Mouse (Mus musculus) liver, adult 2 months (tissue): Measurements from ENCODE around the gene Sit1. TPM values are rescaled to one million over a fixed set of nuclear protein-coding genes. Genes with fewer than 3 reads are reported as not detected.
"Not testable (repeated sequence)": the region's sequence is repeated elsewhere in the genome, so short reads cannot be mapped to it uniquely, and the experiment has no call there.

Source experiments
- DNase-seq: peaks from one replicate; pipeline ENCODE4 v3.0.0-alpha.2; 2011; ENCODE audit warnings: low read depth, low spot score; ENCODE audit errors: extremely low read depth
- H3K27ac ChIP-seq: fragments of 200-500 bp; replicated peaks from 2 replicates; pipeline ENCODE4 v1.5.1; 2012; ENCODE audit warnings: low read depth, mild to moderate bottlenecking, control low read depth, inconsistent platforms, low read length; ENCODE audit not compliant: insufficient read depth
- H3K27me3 ChIP-seq: fragments of 200-500 bp; 2 replicates; pipeline ENCODE4 v1.6.1; 2012; ENCODE audit warnings: mild to moderate bottlenecking, moderate library complexity, low read length, inconsistent platforms; ENCODE audit not compliant: control insufficient read depth, insufficient read depth
- H3K36me3 ChIP-seq: fragments of 200-500 bp; 2 replicates; pipeline ENCODE4 v1.6.1; 2012; ENCODE audit warnings: low read length, inconsistent platforms; ENCODE audit not compliant: control insufficient read depth, insufficient read depth
- H3K4me1 ChIP-seq: fragments of 200-500 bp; 2 replicates; pipeline ENCODE4 v1.6.1; 2011; ENCODE audit warnings: low read length; ENCODE audit not compliant: control insufficient read depth, insufficient read depth
- H3K4me3 ChIP-seq: fragments of 200-500 bp; 2 replicates; pipeline ENCODE4 v1.5.1; 2011; ENCODE audit warnings: low read depth, mild to moderate bottlenecking, control low read depth, low read length, moderate library complexity; ENCODE audit not compliant: insufficient read depth
- H3K79me2 ChIP-seq: fragments of 200-500 bp; 2 replicates; pipeline ENCODE4 v1.6.1; 2012; ENCODE audit warnings: inconsistent platforms, mild to moderate bottlenecking, low read length, moderate library complexity; ENCODE audit not compliant: control insufficient read depth, insufficient read depth
- H3K9ac ChIP-seq: fragments of 200-500 bp; 2 replicates; pipeline ENCODE4 v1.6.1; 2012; ENCODE audit warnings: low read depth, mild to moderate bottlenecking, control low read depth, inconsistent platforms, low read length
- CTCF ChIP-seq: fragments of 200-500 bp; IDR thresholded peaks from 2 replicates; pipeline ENCODE4 v1.5.1; 2011; ENCODE audit warnings: low read depth, low read length, control low read depth
- POLR2A ChIP-seq: fragments of 200-500 bp; IDR thresholded peaks from 2 replicates; pipeline ENCODE4 v1.6.1; 2011; ENCODE audit warnings: low read length, control low read depth; ENCODE audit not compliant: insufficient read depth; ENCODE audit errors: extremely low read depth
- WGBS: fragments of 180-500 bp; shearing (Covaris S2); methylation state at CpG from one replicate; pipeline ENCODE4 v1.1.7; 2018; 5-methylcytosine and 5-hydroxymethylcytosine counted together
- polyA plus RNA-seq: library from polyadenylated mRNA; depleted of rRNA; stranded (reverse); fragments of >200 nt; gene quantifications from 2 replicates; pipeline ENCODE4 v1.2.3, GENCODE M21; 2012
- total RNA-seq: library from RNA; depleted of rRNA; stranded (reverse); fragments of >200 nt; gene quantifications from 2 replicates; pipeline ENCODE4 v1.2.3, GENCODE M21; 2014

Sit1 gene
- total and polyA plus RNA-seq, 2 experiments, result 0.13 TPM; not detected in 1

GRCm38 (mm10) chr4:43492101-43492820 lies 8.7 kb upstream of the Sit1 start:
- H3K36me3 ChIP-seq, result no peaks in the 10 kb centered on the region
- WGBS, result 46% methylated on average over 12 of the region's 12 CpGs
- no peak for DNase-seq
- H3K4me1 ChIP-seq, result peaks cover 5% of the 10 kb centered on the region
- peak overlapping the region; percentile 3; the same call in 1 of the 2 replicates for H3K4me3 ChIP-seq
- TF ChIP-seq POLR2A (no peak), CTCF (no peak)
- H3K27me3 ChIP-seq, result no peaks in the 10 kb centered on the region
- H3K9ac ChIP-seq, result no peak overlapping the region
- H3K79me2 ChIP-seq, result no peaks in the 10 kb centered on the region
- H3K27ac ChIP-seq, result no peak overlapping the region

- H3K9ac ChIP-seq, result no peak overlapping the region
- no peak overlapping the region for H3K4me3 ChIP-seq
- whole genome bisulfite sequencing, result 77% methylated on average over 5 of the region's 5 CpGs
- no peak overlapping the region for H3K27ac ChIP-seq
- H3K27me3 ChIP-seq, result no peaks in the 10 kb centered on the region
- no peak for TF ChIP-seq CTCF
- no peak for TF ChIP-seq POLR2A
- H3K79me2 ChIP-seq, result no peaks in the 10 kb centered on the region
- no peak for DNase-seq
- H3K4me1 ChIP-seq, result peaks cover 5% of the 10 kb centered on the region
- H3K36me3 ChIP-seq, result no peaks in the 10 kb centered on the region
Measured at GRCm38 (mm10) chr4:43490801-43491200, 7.3 kb upstream of the Sit1 start.

DNA sequence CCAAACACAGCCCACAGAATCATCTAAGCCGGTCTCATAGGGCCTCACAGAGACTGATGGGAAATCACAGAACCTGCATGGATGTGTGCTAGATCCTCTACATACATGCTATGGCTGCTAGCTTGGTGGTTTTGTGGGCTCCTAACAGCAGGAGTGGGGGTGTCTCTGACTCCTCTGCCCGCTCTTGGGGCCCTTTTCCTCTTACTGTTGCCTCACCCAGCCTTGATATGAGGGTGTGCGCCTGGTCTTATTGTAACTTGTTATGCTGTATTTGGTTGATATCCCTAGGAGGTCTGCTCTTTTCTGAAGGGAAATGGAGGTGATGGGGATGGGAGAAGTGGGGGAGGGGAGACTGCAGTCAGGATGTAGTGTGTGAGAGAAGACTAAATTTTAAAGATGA lies 6.1 kb upstream of the Sit1 start:
- Histone ChIP-seq H3K4me3 (no peak overlapping the region), H3K27me3 (no peaks in the 10 kb centered on the region), H3K36me3 (no peaks in the 10 kb centered on the region), H3K27ac (no peak overlapping the region), H3K4me1 (peaks cover 5% of the 10 kb centered on the region), H3K9ac (no peak overlapping the region), H3K79me2 (no peaks in the 10 kb centered on the region)
- WGBS, result 98% methylated on average over 3 of the region's 3 CpGs
- DNase-seq, result no peak
- no peak for TF ChIP-seq CTCF
- TF ChIP-seq POLR2A, result no peak

DNA sequence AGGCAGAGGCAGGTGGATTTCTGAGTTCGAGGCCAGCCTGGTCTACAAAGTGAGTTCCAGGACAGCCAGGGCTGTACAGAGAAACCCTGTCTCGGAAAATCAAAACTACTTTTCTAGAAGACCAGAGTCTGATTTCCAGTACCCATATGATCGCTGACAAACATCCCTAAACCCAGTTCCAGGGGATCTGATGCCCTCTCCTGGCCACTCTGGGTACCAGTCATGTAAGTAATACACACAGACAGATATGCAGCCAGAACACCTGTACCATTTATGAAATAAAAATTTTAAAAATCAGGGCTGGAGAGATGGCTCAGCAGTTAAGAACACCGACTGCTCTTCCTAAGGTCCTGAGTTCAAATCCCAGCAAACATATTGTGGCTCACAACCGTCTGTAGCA lies 2.1 kb upstream of the Sit1 start:
- H3K4me3 ChIP-seq, H3K9ac ChIP-seq, H3K79me2 ChIP-seq, H3K27ac ChIP-seq, H3K4me1 ChIP-seq, DNase-seq, H3K27me3 ChIP-seq, H3K36me3 ChIP-seq: not testable (repeated sequence)
- WGBS, result 90% methylated on average over 5 of the region's 5 CpGs

GRCm38 (mm10) chr4:43482591-43482990 lies 943 bp downstream of the Sit1 start:
- no peak overlapping the region for H3K4me3 ChIP-seq
- no peak for DNase-seq
- 79% methylated on average over 10 of the region's 10 CpGs for WGBS
- TF ChIP-seq CTCF (no peak), POLR2A (no peak)
- no peak overlapping the region for H3K27ac ChIP-seq
- peaks cover 3% of the 10 kb centered on the region; the same call in 1 of the 2 replicates for H3K4me1 ChIP-seq
- H3K79me2 ChIP-seq, result no peaks in the 10 kb centered on the region
- no peaks in the 10 kb centered on the region for H3K27me3 ChIP-seq
- H3K9ac ChIP-seq, result no peak overlapping the region
- no peaks in the 10 kb centered on the region for H3K36me3 ChIP-seq

- H3K9ac ChIP-seq, result no peak overlapping the region
- no peaks in the 10 kb centered on the region for H3K36me3 ChIP-seq
- no peak overlapping the region for H3K27ac ChIP-seq
- no peaks in the 10 kb centered on the region for H3K27me3 ChIP-seq
- TF ChIP-seq POLR2A (no peak), CTCF (no peak)
- no peak for DNase-seq
- no peaks in the 10 kb centered on the region for H3K79me2 ChIP-seq
- peaks cover 3% of the 10 kb centered on the region; the same call in 1 of the 2 replicates for H3K4me1 ChIP-seq
- 77% methylated on average over 7 of the region's 7 CpGs for WGBS
- no peak overlapping the region for H3K4me3 ChIP-seq
Measured at GRCm38 (mm10) chr4:43481894-43482456, 1.6 kb downstream of the Sit1 start.
